Mouse (Mus musculus) C2C12 (cell line): ENCODE measurements around the gene Cd5l. TPM values are rescaled to one million over a fixed set of nuclear protein-coding genes. Genes with fewer than 3 reads are reported as not detected.
"Not testable (repeated sequence)": the region's sequence is repeated elsewhere in the genome, so short reads cannot be mapped to it uniquely, and the experiment has no call there.

ENCODE experiments used
- H3K27me3 ChIP-seq: one replicate; pipeline ENCODE4 v1.6.1; 2011; ENCODE audit not compliant: control insufficient read depth, insufficient read depth, insufficient read length
- H3K36me3 ChIP-seq: one replicate; pipeline ENCODE4 v1.6.1; 2011; ENCODE audit not compliant: control insufficient read depth, insufficient read depth
- H3K4me3 ChIP-seq: one replicate; pipeline ENCODE4 v1.5.1; 2011; ENCODE audit warnings: mild to moderate bottlenecking, control low read depth; ENCODE audit not compliant: poor library complexity, insufficient read depth, severe bottlenecking
- H3K79me2 ChIP-seq: one replicate; pipeline ENCODE4 v1.6.1; 2011; ENCODE audit not compliant: control insufficient read depth, insufficient read depth
- H3K79me3 ChIP-seq: one replicate; pipeline ENCODE4 v1.6.1; 2011; ENCODE audit warnings: low read depth, control low read depth
- H3ac ChIP-seq: one replicate; pipeline ENCODE3; 2011; ENCODE audit warnings: low read depth; ENCODE audit not compliant: control insufficient read depth, insufficient read length
- CEBPB ChIP-seq: IDR thresholded peaks from one replicate; pipeline ENCODE4 v1.6.1; 2011; ENCODE audit warnings: low read depth, mild to moderate bottlenecking, control low read depth, moderate library complexity
- CTCF ChIP-seq: IDR thresholded peaks from one replicate; pipeline ENCODE4 v1.5.1; 2011; ENCODE audit not compliant: control insufficient read depth, insufficient read depth, insufficient read length
- FOSL1 ChIP-seq: IDR thresholded peaks from one replicate; pipeline ENCODE4 v1.8.0; 2011; ENCODE audit warnings: mild to moderate bottlenecking, low read length; ENCODE audit not compliant: poor library complexity, insufficient read depth, severe bottlenecking
- MAX ChIP-seq: IDR thresholded peaks from one replicate; pipeline ENCODE4 v1.6.1; 2011; ENCODE audit warnings: mild to moderate bottlenecking, control low read depth
- MYOD1 ChIP-seq: IDR thresholded peaks from one replicate; pipeline ENCODE4 v1.6.1; 2011; ENCODE audit warnings: low read depth; ENCODE audit not compliant: control insufficient read depth, insufficient read length
- MYOG ChIP-seq: IDR thresholded peaks from one replicate; pipeline ENCODE4 v1.6.1; 2011; ENCODE audit not compliant: control insufficient read depth, insufficient read length; ENCODE audit errors: extremely low read depth
- USF1 ChIP-seq: IDR thresholded peaks from one replicate; pipeline ENCODE4 v1.6.1; 2011; ENCODE audit warnings: low read depth, mild to moderate bottlenecking, control low read depth, moderate library complexity
- long read RNA-seq, 2 experiments: library from polyadenylated mRNA; unstranded; transcript quantifications; one replicate each; pipeline ENCODE4 v2.0.0; 2019 to 2020
- polyA plus RNA-seq: library from polyadenylated mRNA; unstranded; fragments of >200 nt; fragmentation: generic; extraction: Trizol; gene quantifications from one replicate; pipeline ENCODE4 v1.2.1, GENCODE M21; 2012; ENCODE audit warnings: missing spikeins

The Cd5l gene
- not detected for polyA plus RNA-seq
- long read RNA-seq, experiment 1: 0 reads
- long read RNA-seq, experiment 2: 0 reads

GRCm38 (mm10) chr3:87357581-87357980 lies at the start of gene Cd5l:
Gene Cd5l (plus strand): TSS chr3:87357881.
- Histone ChIP-seq H3K36me3 (no peaks in the 10 kb centered on the region), H3K27me3 (no peaks in the 10 kb centered on the region), H3K79me3 (no peaks in the 10 kb centered on the region), H3ac (no peak within 1 kb of the TSS), H3K4me3 (no peak within 1 kb of the TSS), H3K79me2 (no peaks in the 10 kb centered on the region)
- TF ChIP-seq CTCF: no peak
- TF ChIP-seq MAX: no peak
- no peak for TF ChIP-seq MYOD1

GRCm38 (mm10) chr3:87309922-87310321 lies 47.8 kb upstream of the Cd5l start:
- Histone ChIP-seq H3K79me3 (no peaks in the 10 kb centered on the region), H3ac (no peak overlapping the region), H3K4me3 (no peak overlapping the region), H3K36me3 (no peaks in the 10 kb centered on the region), H3K27me3 (no peaks in the 10 kb centered on the region), H3K79me2 (no peaks in the 10 kb centered on the region)
- TF ChIP-seq FOSL1: no peak
- no peak for TF ChIP-seq MYOD1
- TF ChIP-seq MYOG: no peak
- no peak for TF ChIP-seq USF1
- TF ChIP-seq CTCF: no peak

DNA sequence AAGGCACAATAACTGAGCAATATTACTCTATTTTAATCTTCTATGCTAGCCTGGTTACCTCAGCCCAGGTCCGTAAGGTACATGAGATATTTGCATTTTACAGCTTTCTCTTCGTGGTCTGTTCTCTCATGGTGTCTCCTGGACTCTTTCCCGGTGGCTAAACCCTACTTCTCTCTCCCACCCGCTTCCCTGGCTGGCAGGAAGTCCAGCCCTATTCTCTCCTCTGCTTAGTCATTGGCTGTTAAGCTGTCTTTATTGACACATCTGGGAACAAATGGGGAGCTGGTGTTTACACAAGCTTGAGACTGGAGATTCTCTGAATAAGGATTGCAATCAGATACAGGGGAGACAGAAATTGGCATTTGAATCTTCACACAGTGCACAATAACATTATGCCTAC lies 35.1 kb upstream of the Cd5l start:
- TF ChIP-seq FOSL1: no peak
- TF ChIP-seq CEBPB: no peak
- TF ChIP-seq MAX: no peak
- TF ChIP-seq CTCF: no peak
- TF ChIP-seq USF1: no peak
- no peak for TF ChIP-seq MYOD1
- TF ChIP-seq MYOG: no peak
- Histone ChIP-seq H3ac (no peak overlapping the region), H3K79me2 (no peaks in the 10 kb centered on the region), H3K4me3 (no peak overlapping the region), H3K27me3 (no peaks in the 10 kb centered on the region), H3K36me3 (no peaks in the 10 kb centered on the region), H3K79me3 (no peaks in the 10 kb centered on the region)

DNA sequence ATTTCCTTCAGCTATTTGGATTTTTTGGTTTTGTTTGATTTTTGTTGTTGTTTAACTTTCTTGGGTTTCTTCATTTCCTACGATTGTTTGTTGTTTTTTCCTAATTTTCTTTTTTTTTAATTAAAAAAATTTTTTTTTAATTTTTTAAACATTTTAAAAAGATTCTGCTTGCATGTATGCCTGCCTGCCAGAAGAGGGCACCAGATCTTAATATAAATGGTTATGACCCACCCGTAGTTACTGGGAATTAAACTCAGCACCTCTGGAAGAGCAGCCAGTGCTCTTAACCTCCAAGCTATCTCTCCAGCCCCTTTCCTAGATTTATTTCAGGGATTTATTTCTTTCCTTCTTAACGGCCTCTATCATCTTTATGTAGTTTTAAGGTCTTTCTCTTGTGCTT lies 33.9 kb upstream of the Cd5l start:
- Histone ChIP-seq H3K79me2 (no peaks in the 10 kb centered on the region), H3K4me3 (no peak overlapping the region), H3K79me3 (no peaks in the 10 kb centered on the region), H3ac (no peak overlapping the region), H3K27me3 (no peaks in the 10 kb centered on the region), H3K36me3 (no peaks in the 10 kb centered on the region)
- no peak for TF ChIP-seq MYOG
- no peak for TF ChIP-seq MAX
- TF ChIP-seq CTCF: no peak
- no peak for TF ChIP-seq FOSL1
- no peak for TF ChIP-seq USF1
- TF ChIP-seq MYOD1: no peak
- no peak for TF ChIP-seq CEBPB

GRCm38 (mm10) chr3:87337899-87338298 lies 19.8 kb upstream of the Cd5l start:
- Histone ChIP-seq H3K27me3 (no peaks in the 10 kb centered on the region), H3K79me2 (no peaks in the 10 kb centered on the region), H3K79me3 (no peaks in the 10 kb centered on the region), H3ac (no peak overlapping the region), H3K4me3 (no peak overlapping the region), H3K36me3 (no peaks in the 10 kb centered on the region)
- TF ChIP-seq MYOG (no peak), CTCF (no peak), USF1 (no peak), CEBPB (no peak), MYOD1 (no peak), MAX (no peak), FOSL1 (no peak)

DNA sequence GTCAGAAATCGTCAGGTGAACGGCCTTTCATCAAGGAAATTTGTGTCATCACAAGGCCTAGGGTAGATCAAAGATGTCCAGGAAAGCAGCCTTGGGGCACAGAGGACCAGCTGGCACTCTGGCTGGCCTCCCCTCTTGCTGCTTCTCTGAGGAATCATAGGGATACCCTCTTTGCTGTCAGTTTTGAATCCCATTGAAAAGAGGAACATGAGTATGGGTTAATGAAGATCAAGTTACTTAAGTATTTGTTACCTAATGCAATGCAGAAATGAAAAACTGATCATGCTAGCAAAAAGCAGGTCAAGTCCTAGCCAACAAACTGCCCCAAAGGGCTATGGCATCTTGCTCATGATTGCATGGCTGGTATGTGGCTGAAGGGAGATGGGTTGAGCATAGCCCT lies 6.7 kb upstream of the Cd5l start:
- not testable (repeated sequence) for H3K79me3 ChIP-seq, H3K27me3 ChIP-seq

More for the DNA sequence above, 6.7 kb upstream of the Cd5l start:
- H3K4me3 ChIP-seq, H3K36me3 ChIP-seq, H3ac ChIP-seq, H3K79me2 ChIP-seq: not testable (repeated sequence)
